Mouse (Mus musculus): Measurements from ENCODE around the gene Smpd1. TPM values are rescaled to one million over a fixed set of nuclear protein-coding genes. Genes with fewer than 3 reads are reported as not detected.
A peak's percentile ranks its signal among the peaks of the same experiment; 100 is the strongest.

The Smpd1 gene
- 48.5 and 53.9 TPM in 2 replicates for polyA plus RNA-seq (2015; fragmentation: Nextera tagmentation; extraction: Ambion mirVana)

GRCm38 (mm10) chr7:105554212-105554942 lies at the start of gene Smpd1:
TSS of gene Smpd1 (plus strand) at chr7:105554360.
- H3K9me3 ChIP-seq (replicated peaks): no peaks in the 10 kb centered on the region
- H3K4me1 ChIP-seq: peaks cover 19% of the 10 kb centered on the region
- H3K27ac ChIP-seq: peak within 1 kb of the TSS; percentile 58
- peak within 1 kb of the TSS; percentile 76 for H3K4me3 ChIP-seq
- peak; percentile 91 for ATAC-seq
- peaks cover 28% of the 10 kb centered on the region for H3K36me3 ChIP-seq (ENCODE audit: poor library complexity, severe bottlenecking)
- H3K9ac ChIP-seq: peak within 1 kb of the TSS; percentile 83
- peak within 1 kb of the TSS; percentile 68 for H3K4me2 ChIP-seq
- WGBS: 5% methylated on average over 26 of the region's 26 CpGs
- no peaks in the 10 kb centered on the region for H3K27me3 ChIP-seq

- H3K36me3 ChIP-seq (ENCODE audit: poor library complexity, severe bottlenecking): no peaks in the 10 kb centered on the region
- H3K9me3 ChIP-seq (replicated peaks): no peaks in the 10 kb centered on the region
- H3K9ac ChIP-seq: no peak overlapping the region
- H3K4me3 ChIP-seq: no peak overlapping the region
- no peak overlapping the region for H3K4me2 ChIP-seq
- H3K4me1 ChIP-seq: no peaks in the 10 kb centered on the region
- no peak overlapping the region for H3K27ac ChIP-seq
- ATAC-seq: no peak
- no peaks in the 10 kb centered on the region for H3K27me3 ChIP-seq
- 79% methylated on average over 4 of the region's 4 CpGs for WGBS
Measured at GRCm38 (mm10) chr7:105507257-105507656, 46.9 kb upstream of the Smpd1 start.

GRCm38 (mm10) chr7:105510143-105510542 lies 44.0 kb upstream of the Smpd1 start:
- WGBS: 82% methylated on average over 5 of the region's 5 CpGs
- no peak for ATAC-seq
- no peaks in the 10 kb centered on the region for H3K9me3 ChIP-seq (replicated peaks)
- no peak overlapping the region for H3K4me2 ChIP-seq
- no peak overlapping the region for H3K9ac ChIP-seq
- H3K4me3 ChIP-seq: no peak overlapping the region
- no peaks in the 10 kb centered on the region for H3K36me3 ChIP-seq (ENCODE audit: poor library complexity, severe bottlenecking)
- peaks cover 2% of the 10 kb centered on the region; the same call in 1 of the 2 replicates for H3K4me1 ChIP-seq
- no peak overlapping the region for H3K27ac ChIP-seq
- H3K27me3 ChIP-seq: no peaks in the 10 kb centered on the region

- no peaks in the 10 kb centered on the region for H3K9me3 ChIP-seq (replicated peaks)
- ATAC-seq: peak; percentile 67
- H3K4me1 ChIP-seq: peaks cover 3% of the 10 kb centered on the region; the same call in 1 of the 2 replicates
- no peak overlapping the region for H3K27ac ChIP-seq
- no peak overlapping the region for H3K4me3 ChIP-seq
- no peaks in the 10 kb centered on the region for H3K27me3 ChIP-seq
- H3K4me2 ChIP-seq: no peak overlapping the region
- H3K9ac ChIP-seq: no peak overlapping the region
- WGBS: 63% methylated on average over 5 of the region's 5 CpGs
- no peaks in the 10 kb centered on the region for H3K36me3 ChIP-seq (ENCODE audit: poor library complexity, severe bottlenecking)
Measured at GRCm38 (mm10) chr7:105513845-105514291, 40.3 kb upstream of the Smpd1 start.

GRCm38 (mm10) chr7:105514561-105514960 lies 39.6 kb upstream of the Smpd1 start:
- no peak overlapping the region for H3K9ac ChIP-seq
- ATAC-seq: no peak; the same call in none of the 2 replicates
- H3K27me3 ChIP-seq: no peaks in the 10 kb centered on the region
- 56% methylated on average over 5 of the region's 5 CpGs for WGBS
- H3K4me1 ChIP-seq: peaks cover 3% of the 10 kb centered on the region; the same call in 1 of the 2 replicates
- H3K36me3 ChIP-seq (ENCODE audit: poor library complexity, severe bottlenecking): no peaks in the 10 kb centered on the region
- H3K27ac ChIP-seq: no peak overlapping the region
- no peak overlapping the region for H3K4me3 ChIP-seq
- H3K4me2 ChIP-seq: no peak overlapping the region
- H3K9me3 ChIP-seq (replicated peaks): no peaks in the 10 kb centered on the region

- Histone ChIP-seq H3K4me2 (no peak overlapping the region), H3K4me1 (peaks cover 3% of the 10 kb centered on the region; the same call in 1 of the 2 replicates), H3K4me3 (no peak overlapping the region), H3K27me3 (no peaks in the 10 kb centered on the region), H3K27ac (no peak overlapping the region), H3K9me3 (replicated peaks) (no peaks in the 10 kb centered on the region), H3K36me3 (ENCODE audit: poor library complexity, severe bottlenecking) (no peaks in the 10 kb centered on the region), H3K9ac (no peak overlapping the region)
- peak; percentile 54; the same call in 1 of the 2 replicates for ATAC-seq
- WGBS: 10% methylated on average over 5 of the region's 5 CpGs
Measured at GRCm38 (mm10) chr7:105515178-105515577, 39.0 kb upstream of the Smpd1 start.

DNA sequence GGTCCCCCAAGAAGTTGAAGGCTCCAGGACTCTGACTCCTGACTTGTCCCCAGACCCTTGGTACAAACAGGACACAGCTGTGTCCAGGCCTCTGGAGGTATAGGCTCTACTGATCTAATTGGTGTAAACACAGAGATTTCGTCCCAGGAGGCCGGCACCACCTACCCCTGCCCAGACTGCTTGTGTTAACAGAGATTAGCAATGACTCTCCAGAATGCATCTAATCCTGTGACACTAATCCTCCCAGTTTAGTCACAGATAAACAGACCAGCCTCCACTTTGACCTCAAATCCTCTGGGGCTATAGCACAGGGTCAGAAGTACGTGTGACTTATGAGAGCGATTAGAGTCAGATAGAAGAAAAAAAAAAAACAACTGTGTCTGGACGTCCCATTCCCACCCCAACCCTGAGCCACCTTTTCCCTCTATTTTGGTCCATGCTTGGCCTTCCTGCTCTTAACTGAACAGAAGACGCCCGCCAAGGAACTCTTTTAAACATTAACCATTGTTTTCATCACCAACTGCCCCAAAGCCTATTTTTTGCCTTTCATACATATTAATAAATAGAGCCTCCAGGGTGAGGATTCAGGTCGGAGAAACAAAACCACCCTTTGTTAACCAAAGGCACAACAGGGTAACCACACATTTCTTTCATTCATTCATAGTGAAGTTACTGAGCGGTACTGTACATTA lies 37.3 kb upstream of the Smpd1 start:
- ATAC-seq: no peak

DNA sequence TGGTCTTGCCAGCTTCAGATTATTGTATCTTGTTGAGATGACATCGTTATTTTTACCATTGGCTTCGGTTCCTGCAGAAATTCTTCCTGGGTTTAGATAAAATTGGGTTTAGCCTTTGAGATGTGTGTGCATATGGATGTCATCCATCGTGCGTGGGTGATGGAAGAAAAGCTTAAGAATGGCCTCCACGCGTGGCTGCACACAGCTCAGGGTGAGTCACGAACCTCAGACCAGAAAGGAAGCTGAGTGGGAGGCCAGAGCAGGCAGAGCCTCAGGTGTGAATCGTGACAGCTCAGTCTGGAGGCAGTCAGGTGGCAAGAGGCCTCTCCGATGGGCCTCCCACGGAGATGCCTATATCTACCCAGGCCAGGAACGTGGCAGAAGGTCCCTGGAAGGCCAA lies 34.8 kb upstream of the Smpd1 start:
- ATAC-seq: no peak
- Histone ChIP-seq H3K4me3 (no peak overlapping the region), H3K27ac (no peak overlapping the region), H3K4me1 (peaks cover 3% of the 10 kb centered on the region; the same call in 1 of the 2 replicates), H3K27me3 (no peaks in the 10 kb centered on the region), H3K9ac (no peak overlapping the region), H3K4me2 (no peak overlapping the region), H3K36me3 (ENCODE audit: poor library complexity, severe bottlenecking) (no peaks in the 10 kb centered on the region), H3K9me3 (replicated peaks) (no peaks in the 10 kb centered on the region)
- 76% methylated on average over 11 of the region's 11 CpGs for WGBS

More for the DNA sequence above, 37.3 kb upstream of the Smpd1 start:
- no peak overlapping the region for H3K9ac ChIP-seq
- H3K27ac ChIP-seq: no peak overlapping the region
- no peak overlapping the region for H3K4me3 ChIP-seq
- H3K36me3 ChIP-seq (ENCODE audit: poor library complexity, severe bottlenecking): no peaks in the 10 kb centered on the region
- WGBS: 32% methylated on average over 9 of the region's 9 CpGs
- H3K4me1 ChIP-seq: peaks cover 3% of the 10 kb centered on the region; the same call in 1 of the 2 replicates
- no peaks in the 10 kb centered on the region for H3K9me3 ChIP-seq (replicated peaks)
- no peak overlapping the region for H3K4me2 ChIP-seq
- H3K27me3 ChIP-seq: no peaks in the 10 kb centered on the region

DNA sequence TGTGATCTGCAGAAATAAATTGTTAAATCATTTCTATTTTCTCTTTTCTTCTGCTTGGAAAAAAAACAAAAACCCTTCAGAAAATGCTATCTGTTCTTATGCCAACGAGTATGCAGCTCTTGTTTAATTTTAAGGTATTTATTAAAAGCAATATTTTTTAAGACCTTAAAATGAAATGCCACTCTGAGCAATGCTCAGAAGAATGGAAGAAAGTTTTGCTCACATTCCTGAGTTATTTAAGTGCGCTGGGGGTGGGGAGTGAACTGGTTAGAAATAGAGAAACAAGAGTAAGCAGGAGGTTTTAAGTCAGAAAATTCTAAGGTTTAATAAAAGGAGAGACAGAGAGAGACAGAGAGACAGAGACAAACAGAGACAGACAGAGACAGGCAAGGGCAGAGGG lies 34.4 kb upstream of the Smpd1 start:
- Histone ChIP-seq H3K27ac (no peak overlapping the region), H3K27me3 (no peaks in the 10 kb centered on the region), H3K4me2 (no peak overlapping the region), H3K4me1 (peaks cover 3% of the 10 kb centered on the region; the same call in 1 of the 2 replicates), H3K36me3 (ENCODE audit: poor library complexity, severe bottlenecking) (no peaks in the 10 kb centered on the region), H3K4me3 (no peak overlapping the region), H3K9me3 (replicated peaks) (no peaks in the 10 kb centered on the region), H3K9ac (no peak overlapping the region)
- WGBS: 77% methylated on average over 2 of the region's 2 CpGs
- no peak for ATAC-seq

DNA sequence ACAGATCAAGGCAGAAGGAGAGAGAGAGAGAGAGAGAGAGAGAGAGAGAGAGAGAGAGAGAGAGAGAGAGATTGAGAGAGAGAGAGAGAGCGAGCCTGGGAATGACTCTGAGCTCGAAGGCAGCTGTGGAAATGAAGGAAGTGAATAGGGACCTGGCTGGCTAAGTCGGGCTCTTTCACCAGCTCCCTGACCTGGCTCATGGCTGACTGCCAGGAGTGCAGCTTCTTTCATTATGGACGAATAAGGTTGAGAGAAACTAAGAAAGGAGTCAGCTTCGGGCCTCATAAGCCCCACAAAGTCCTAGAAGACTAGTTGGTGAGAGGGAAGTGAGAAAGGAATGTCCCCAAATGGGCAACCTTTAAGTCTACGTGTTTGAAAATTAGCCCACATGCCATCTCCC lies 34.0 kb upstream of the Smpd1 start:
- no peaks in the 10 kb centered on the region for H3K9me3 ChIP-seq (replicated peaks)
- no peak overlapping the region for H3K4me2 ChIP-seq
- ATAC-seq: no peak
- no peaks in the 10 kb centered on the region for H3K27me3 ChIP-seq
- no peak overlapping the region for H3K9ac ChIP-seq
- H3K27ac ChIP-seq: no peak overlapping the region
- H3K4me1 ChIP-seq: no peaks in the 10 kb centered on the region
- 41% methylated on average over 6 of the region's 6 CpGs for WGBS
- no peak overlapping the region for H3K4me3 ChIP-seq
- H3K36me3 ChIP-seq (ENCODE audit: poor library complexity, severe bottlenecking): no peaks in the 10 kb centered on the region

DNA sequence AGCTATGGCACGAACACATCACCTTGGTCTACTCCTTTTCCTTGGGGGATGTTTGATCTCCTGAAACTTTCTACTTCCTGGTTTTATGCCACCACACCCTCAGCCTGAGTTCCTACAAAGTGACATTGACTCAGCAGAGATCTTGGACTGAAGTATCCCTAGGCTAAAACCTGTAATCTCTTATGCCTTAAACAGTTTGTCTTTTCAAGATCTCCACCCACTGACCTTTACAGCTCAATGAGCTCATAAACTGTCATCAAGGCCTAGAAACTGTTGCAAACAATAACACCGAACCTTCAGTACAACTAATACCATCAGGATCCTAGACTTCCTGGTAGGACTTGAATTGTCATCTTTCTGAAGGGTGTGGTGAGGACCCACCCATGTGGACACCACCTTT lies 29.9 kb upstream of the Smpd1 start:
- no peak overlapping the region for H3K9ac ChIP-seq
- H3K9me3 ChIP-seq (replicated peaks): no peaks in the 10 kb centered on the region
- H3K4me1 ChIP-seq: no peaks in the 10 kb centered on the region
- no peak overlapping the region for H3K4me2 ChIP-seq
- H3K27ac ChIP-seq: no peak overlapping the region
- no peak overlapping the region for H3K4me3 ChIP-seq
- ATAC-seq: no peak
- H3K27me3 ChIP-seq: no peaks in the 10 kb centered on the region
- no peaks in the 10 kb centered on the region for H3K36me3 ChIP-seq (ENCODE audit: poor library complexity, severe bottlenecking)
- WGBS: 87% methylated on average over 2 of the region's 2 CpGs

DNA sequence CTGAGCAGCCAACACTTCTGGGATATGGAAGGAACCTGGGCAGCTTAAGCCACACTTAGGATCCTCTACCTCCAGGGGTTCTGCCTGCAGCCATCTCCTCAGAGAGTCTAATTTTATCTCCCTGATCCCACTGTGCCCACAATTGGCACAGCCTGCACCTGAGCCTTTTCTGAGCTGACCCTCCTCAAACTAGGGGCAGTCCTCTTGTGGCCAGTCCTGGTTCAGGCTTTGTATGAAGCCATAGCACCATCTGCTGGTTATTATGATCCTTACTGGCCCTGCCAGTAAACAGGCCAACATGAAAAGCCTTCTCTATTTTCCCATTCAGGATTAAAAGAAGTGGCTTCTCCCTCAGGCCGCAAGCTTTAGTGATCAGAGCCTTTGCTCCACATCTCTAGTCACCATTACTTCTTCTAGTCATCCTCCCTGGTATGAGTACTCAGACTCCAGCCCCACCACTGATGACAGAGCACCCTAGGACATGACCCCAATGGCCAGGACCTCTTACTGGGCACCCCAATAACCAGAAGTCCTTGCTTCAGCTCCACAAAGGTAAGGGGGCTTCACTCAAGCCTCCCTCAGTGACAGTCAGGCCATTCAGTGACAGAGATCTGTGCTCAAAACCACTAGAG lies 26.7 kb upstream of the Smpd1 start:
- WGBS: 35% methylated on average over 1 of the region's 1 CpGs
- ATAC-seq: no peak

More for the DNA sequence above, 26.7 kb upstream of the Smpd1 start:
- H3K36me3 ChIP-seq (ENCODE audit: poor library complexity, severe bottlenecking): no peaks in the 10 kb centered on the region
- no peak overlapping the region for H3K4me2 ChIP-seq
- no peak overlapping the region for H3K9ac ChIP-seq
- no peaks in the 10 kb centered on the region for H3K4me1 ChIP-seq
- no peak overlapping the region for H3K27ac ChIP-seq
- H3K9me3 ChIP-seq (replicated peaks): no peaks in the 10 kb centered on the region
- no peak overlapping the region for H3K4me3 ChIP-seq
- H3K27me3 ChIP-seq: no peaks in the 10 kb centered on the region
